Mouse (Mus musculus): ENCODE data around the gene Plcd1.
A peak's percentile ranks its signal among the peaks of the same experiment; 100 is the strongest.

DNA sequence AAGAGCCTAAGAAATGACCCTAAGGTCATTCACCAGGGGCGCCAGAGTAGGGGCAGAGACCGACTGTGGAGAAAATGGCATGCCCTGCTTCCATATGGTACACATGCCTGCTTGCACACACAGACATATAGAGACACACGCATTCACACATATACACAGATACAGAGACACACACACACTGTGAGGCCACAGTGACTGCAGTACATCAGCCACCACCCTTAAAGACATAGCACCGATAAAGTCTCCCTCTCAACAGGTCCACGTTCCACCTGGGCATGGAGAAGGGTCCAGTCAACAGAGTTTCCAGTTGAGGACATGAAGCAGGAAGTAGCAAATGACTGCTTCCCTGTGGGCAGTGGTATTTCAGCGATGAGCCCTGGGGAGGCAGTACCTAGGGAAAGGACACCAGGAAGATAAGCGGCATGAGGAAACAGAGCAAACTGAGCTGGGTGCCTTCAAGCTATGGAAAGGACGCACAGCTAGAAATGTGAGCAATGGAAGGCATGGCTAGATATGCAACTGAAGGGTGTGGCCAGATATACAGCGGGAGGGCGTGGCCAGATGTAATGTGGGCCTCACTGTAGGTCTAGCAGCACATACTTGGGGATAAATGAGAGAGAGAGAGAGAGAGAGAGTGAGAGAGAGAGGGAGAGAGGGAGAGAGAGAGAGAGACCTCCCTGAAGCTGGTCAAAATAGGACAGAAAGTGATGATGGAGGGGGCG lies 45.0 kb downstream of the Plcd1 start:
- no peak for TF ChIP-seq CHD2 (IDR thresholded peaks at IDR 0.05; ENCODE audit: low read length)
- TF ChIP-seq CTCF (IDR thresholded peaks at IDR 0.05 in 2 of 3, conservative IDR thresholded peaks at IDR 0.05 in 1 of 3; ENCODE audit: control insufficient read depth in 1 of 3, insufficient read depth in 1 of 3, low read depth in 2 of 3, low read length in 3 of 3, poor library complexity in 1 of 3, severe bottlenecking in 1 of 3): no peak
- 0 out of 2 replicates have a peak, but pooled peaks have one; percentile 17 for TF ChIP-seq GATA1 (IDR thresholded peaks at IDR 0.05; ENCODE audit: low read depth, low read length)
- TF ChIP-seq ETS1 (IDR thresholded peaks at IDR 0.05; ENCODE audit: low read depth, low read length): no peak
- TF ChIP-seq RAD21 (IDR thresholded peaks at IDR 0.05; ENCODE audit: low read depth, low read length): no peak
- peak in 1 of 2 experiments; percentile 39; a peak in 1 of 4 replicates for TF ChIP-seq POLR2A (IDR thresholded peaks at IDR 0.05; ENCODE audit: control insufficient read depth in 1 of 2, insufficient read depth in 1 of 2, low read depth in 1 of 2, low read length in 2 of 2, poor library complexity in 1 of 2)
- no peak for TF ChIP-seq E2F4 (IDR thresholded peaks at IDR 0.05; ENCODE audit: borderline replicate concordance, low read depth, low read length)
- no peak for TF ChIP-seq ZC3H11A (IDR thresholded peaks at IDR 0.05; ENCODE audit: low read depth, low read length)
- TF ChIP-seq USF1 (IDR thresholded peaks at IDR 0.05; ENCODE audit: low read depth, low read length): no peak
- TF ChIP-seq CHD1 (IDR thresholded peaks at IDR 0.05; ENCODE audit: low read depth, low read length): no peak
- TF ChIP-seq POLR2AphosphoS2 (IDR thresholded peaks at IDR 0.05; ENCODE audit: low read length): no peak
- TF ChIP-seq UBTF (IDR thresholded peaks at IDR 0.05; ENCODE audit: borderline replicate concordance, insufficient read depth, low read depth, low read length): no peak

All from MEL (cell line).